Mouse (Mus musculus) heart, postnatal 0 days (tissue): Measurements from ENCODE around the gene Cbx5. TPM values are rescaled to one million over a fixed set of nuclear protein-coding genes. Genes with fewer than 3 reads are reported as not detected.

ENCODE experiments used
- ATAC-seq: fragments of 200-750 bp; cut with Nextera tagmentation; 2 replicates; pipeline ENCODE4 v1.8.0; 2017; ENCODE audit warnings: low read depth, moderate number of reproducible peaks, moderate library complexity; ENCODE audit not compliant: insufficient read depth
- DNase-seq: peaks from one replicate; pipeline ENCODE4 v3.0.0-alpha.2; 2016; ENCODE audit warnings: low spot score
- H3K27ac ChIP-seq: fragments of 300-500 bp; sonication (generic); 2 replicates; pipeline ENCODE4 v1.5.1; 2014; ENCODE audit warnings: low read depth, mild to moderate bottlenecking
- H3K27me3 ChIP-seq: fragments of 300-500 bp; sonication (generic); 2 replicates; pipeline ENCODE4 v1.6.1; 2014; ENCODE audit warnings: low read length, mixed read lengths; ENCODE audit not compliant: control insufficient read depth, insufficient read depth
- H3K36me3 ChIP-seq: fragments of 300-500 bp; sonication (generic); replicated peaks from 2 replicates; pipeline ENCODE4 v1.6.1; 2014; ENCODE audit warnings: low read length, mixed read lengths; ENCODE audit not compliant: control insufficient read depth, insufficient read depth
- H3K4me1 ChIP-seq: fragments of 300-500 bp; sonication (generic); 2 replicates; pipeline ENCODE4 v1.6.1; 2014; ENCODE audit warnings: antibody characterized with exemption; ENCODE audit not compliant: control insufficient read depth, insufficient read depth
- H3K4me2 ChIP-seq: fragments of 300-500 bp; sonication (generic); 2 replicates; pipeline ENCODE4 v1.6.1; 2014; ENCODE audit warnings: low read depth, mild to moderate bottlenecking, low read length, moderate library complexity
- H3K4me3 ChIP-seq: fragments of 300-500 bp; sonication (generic); 2 replicates; pipeline ENCODE4 v1.5.1; 2014; ENCODE audit warnings: low read depth, low read length
- H3K9ac ChIP-seq: fragments of 300-500 bp; sonication (generic); replicated peaks from 2 replicates; pipeline ENCODE4 v1.6.1; 2014; ENCODE audit warnings: low read depth, low read length, mixed read lengths
- H3K9me3 ChIP-seq: fragments of 300-500 bp; sonication (generic); replicated peaks from 2 replicates; pipeline ENCODE4 v1.6.1; 2016; ENCODE audit warnings: low read length; ENCODE audit not compliant: control insufficient read depth
- CTCF ChIP-seq: IDR thresholded peaks from 2 replicates; pipeline ENCODE4 v1.5.1; 2016; ENCODE audit warnings: antibody characterized with exemption, control low read depth, low read depth
- EP300 ChIP-seq: IDR thresholded peaks from 2 replicates; pipeline ENCODE4 v1.6.1; 2016; ENCODE audit warnings: antibody characterized with exemption, low read depth
- WGBS: fragments of 180-500 bp; shearing (Covaris S2); extraction: QIAGEN DNeasy Blood & Tissue Kit; methylation state at CpG from one replicate; pipeline ENCODE4 v1.1.7; 2014; 5-methylcytosine and 5-hydroxymethylcytosine counted together
- microRNA counts: library from miRNA; unstranded; fragments of <30 nt; microRNA quantifications from one replicate; lab custom pipeline; 2015
- microRNA-seq: library from miRNA; unstranded; fragments of <30 nt; microRNA quantifications from one replicate; pipeline ENCODE4, GENCODE M21; 2016
- polyA plus RNA-seq: library from polyadenylated mRNA; unstranded; fragments of >200 nt; fragmentation: Nextera tagmentation; extraction: Ambion mirVana; gene quantifications from 2 replicates; pipeline ENCODE4 v1.2.1, GENCODE M21; 2015
- total RNA-seq: library from RNA; depleted of rRNA; stranded (reverse); fragments of >200 nt; gene quantifications from 2 replicates; pipeline ENCODE4 v1.2.3, GENCODE M21; 2014; ENCODE audit warnings: low replicate concordance; rRNA removed

Gene Cbx5
- total and polyA plus RNA-seq, 2 experiments from 2014 or later, result 41.5 to 54.1 TPM

- WGBS, result 2% methylated on average over 43 of the region's 57 CpGs
- Histone ChIP-seq H3K27ac (no peak overlapping the region), H3K4me3 (peak overlapping the region; percentile 50), H3K4me1 (no peaks in the 10 kb centered on the region), H3K27me3 (peaks cover 56% of the 10 kb centered on the region), H3K9me3 (no peaks in the 10 kb centered on the region), H3K4me2 (peak overlapping the region; percentile 87), H3K36me3 (no peaks in the 10 kb centered on the region), H3K9ac (peak overlapping the region; percentile 37; the same call in 1 of the 2 replicates)
- TF ChIP-seq CTCF (no peak), EP300 (no peak)
- DNase-seq (no peak), ATAC-seq (peak; percentile 33)
Observed at GRCm38 (mm10) chr15:103146627-103147421, 92.8 kb downstream of the Cbx5 start.

GRCm38 (mm10) chr15:103145635-103146299, 93.8 kb downstream of the Cbx5 start:
- no peaks in the 10 kb centered on the region for H3K36me3 ChIP-seq
- no peak overlapping the region for H3K4me3 ChIP-seq
- no peak for ATAC-seq
- 75% methylated on average over 11 of the region's 11 CpGs for WGBS
- DNase-seq, result no peak
- no peaks in the 10 kb centered on the region for H3K4me1 ChIP-seq
- no peak overlapping the region for H3K4me2 ChIP-seq
- peaks cover 60% of the 10 kb centered on the region for H3K27me3 ChIP-seq
- no peaks in the 10 kb centered on the region for H3K9me3 ChIP-seq
- no peak overlapping the region for H3K27ac ChIP-seq
- TF ChIP-seq CTCF (no peak), EP300 (no peak)
- H3K9ac ChIP-seq, result no peak overlapping the region

- 32% methylated on average over 3 of the region's 3 CpGs for WGBS
- no peak overlapping the region for H3K9ac ChIP-seq
- H3K4me2 ChIP-seq, result no peak overlapping the region
- no peak for DNase-seq
- peaks cover 56% of the 10 kb centered on the region for H3K27me3 ChIP-seq
- H3K9me3 ChIP-seq, result no peaks in the 10 kb centered on the region
- no peak for ATAC-seq
- TF ChIP-seq CTCF (no peak), EP300 (no peak)
- no peaks in the 10 kb centered on the region for H3K36me3 ChIP-seq
- no peak overlapping the region for H3K4me3 ChIP-seq
- H3K4me1 ChIP-seq, result no peaks in the 10 kb centered on the region
- no peak overlapping the region for H3K27ac ChIP-seq
Observed at GRCm38 (mm10) chr15:103144176-103144575, 95.4 kb downstream of the Cbx5 start.

MicroRNA genes within 50 kb of the gene (microRNA counts, 519-probe panel; counts per million panel counts)
- microRNA mmu-miR-148b (lab: Ali Mortazavi, UCI), result 5,352 counts per million, percentile 68 among the panel's probes with 10 or more counts

Small RNA genes within 50 kb of the gene (microRNA-seq; reads per million reads assigned to microRNA genes)
- 293 reads per million, percentile 69 among the genes with 10 or more reads in this experiment for gene Mir148b

Other genes starting within 250 kb of the Cbx5 start
- gene Hoxc8, start 249.2 kb downstream of the Cbx5 start, total RNA-seq, result not detected in 2 replicates
- not detected in 2 replicates for gene Hoxc8, start 249.2 kb downstream of the Cbx5 start, polyA plus RNA-seq
- not detected in 2 replicates for gene Hoxc6, start 241.6 kb downstream of the Cbx5 start, total RNA-seq
- gene Hoxc6, start 241.6 kb downstream of the Cbx5 start, polyA plus RNA-seq, result 0.12 TPM in 1 of 2 replicates, not detected in the other
- not detected in 2 replicates for gene Hoxc4, start 220.9 kb downstream of the Cbx5 start, total RNA-seq
- 0.16 TPM in 1 of 2 replicates, not detected in the other for gene Hoxc4, start 220.9 kb downstream of the Cbx5 start, polyA plus RNA-seq
- 15.7 and 18.2 TPM in 2 replicates for gene Smug1, start 72.7 kb downstream of the Cbx5 start, total RNA-seq
- 10.0 and 10.1 TPM in 2 replicates for gene Smug1, start 72.7 kb downstream of the Cbx5 start, polyA plus RNA-seq
- 37.0 and 88.5 TPM in 2 replicates for gene Hnrnpa1, start 616 bp upstream of the Cbx5 start, total RNA-seq
- gene Hnrnpa1, start 616 bp upstream of the Cbx5 start, polyA plus RNA-seq, result 260 and 284 TPM in 2 replicates
- 1.9 and 2.5 TPM in 2 replicates for gene Nfe2, start 18.6 kb upstream of the Cbx5 start, total RNA-seq
- gene Nfe2, start 18.6 kb upstream of the Cbx5 start, polyA plus RNA-seq, result 0.93 and 1.2 TPM in 2 replicates
- 109 and 117 TPM in 2 replicates for gene Copz1, start 32.9 kb upstream of the Cbx5 start, total RNA-seq
- gene Copz1, start 32.9 kb upstream of the Cbx5 start, polyA plus RNA-seq, result 124 TPM in 2 replicates
- not detected in 2 replicates for gene Gpr84, start 70.8 kb upstream of the Cbx5 start, total RNA-seq
- 0.10 TPM in 1 of 2 replicates, not detected in the other for gene Gpr84, start 70.8 kb upstream of the Cbx5 start, polyA plus RNA-seq
- 5.4 and 7.9 TPM in 2 replicates for gene Zfp385a, start 100.3 kb upstream of the Cbx5 start, total RNA-seq
- 4.5 and 5.5 TPM in 2 replicates for gene Zfp385a, start 100.3 kb upstream of the Cbx5 start, polyA plus RNA-seq
- 83.3 and 85.4 TPM in 2 replicates for gene Itga5, start 126.9 kb upstream of the Cbx5 start, total RNA-seq
- gene Itga5, start 126.9 kb upstream of the Cbx5 start, polyA plus RNA-seq, result 44.3 and 47.5 TPM in 2 replicates
- gene Gtsf1, start 190.7 kb upstream of the Cbx5 start, total RNA-seq, result 9.9 TPM in 1 of 2 replicates, not detected in the other
- gene Gtsf1, start 190.7 kb upstream of the Cbx5 start, polyA plus RNA-seq, result 11.4 and 13.7 TPM in 2 replicates
- gene Gtsf2, start 208.7 kb upstream of the Cbx5 start, total RNA-seq, result not detected in 2 replicates
- gene Gtsf2, start 208.7 kb upstream of the Cbx5 start, polyA plus RNA-seq, result not detected in 2 replicates
- 1.7 and 3.4 TPM in 2 replicates for gene Nckap1l, start 214.0 kb upstream of the Cbx5 start, total RNA-seq
- 0.93 and 0.97 TPM in 2 replicates for gene Nckap1l, start 214.0 kb upstream of the Cbx5 start, polyA plus RNA-seq